Mouse (Mus musculus) testis, adult 10 weeks (tissue): Measurements from ENCODE around the gene Pclaf. TPM values are rescaled to one million over a fixed set of nuclear protein-coding genes. Genes with fewer than 3 reads are reported as not detected.

Experiments
- polyA plus RNA-seq: library from polyadenylated mRNA; stranded (reverse); fragments of 350-450 nt; fragmentation: Illumina TruSeq; extraction: RNeasy Lipid Tissue Mini Kit (QIAGEN cat#74804); gene quantifications from one replicate; pipeline ENCODE4 v1.2.3, GENCODE M21; 2014; ENCODE audit warnings: low read depth, low replicate concordance

The Pclaf gene
- 3.9 TPM for polyA plus RNA-seq

GRCm38 (mm10) chr9:65890143-65890628 lies at the start of gene Pclaf:
Gene Pclaf, plus strand, starts transcription at chr9:65890237.

GRCm38 (mm10) chr9:65908394-65909300 lies 18.6 kb downstream of the Pclaf start, which contains the start of the genes Trip4 and Csnk1g1:
Gene Trip4, minus strand, starts transcription at chr9:65908794.
Gene Csnk1g1, plus strand, starts transcription at chr9:65908924.

Other genes with a start within 250 kb of the Pclaf start
- gene Oaz2, start 222.2 kb upstream of the Pclaf start, polyA plus RNA-seq, result 75.1 TPM
- 11.2 TPM for gene Zfp609, start 62.7 kb upstream of the Pclaf start, polyA plus RNA-seq
- gene Trip4, start 18.6 kb downstream of the Pclaf start, polyA plus RNA-seq, result 55.3 TPM
- 66.4 TPM for gene Csnk1g1, start 18.7 kb downstream of the Pclaf start, polyA plus RNA-seq
- gene Ppib, start 170.0 kb downstream of the Pclaf start, polyA plus RNA-seq, result 35.5 TPM
- gene Snx22, start 179.5 kb downstream of the Pclaf start, polyA plus RNA-seq, result not detected
- gene Snx1, start 236.3 kb downstream of the Pclaf start, polyA plus RNA-seq, result 410 TPM
- 53.5 TPM for gene Ciao2a, start 236.4 kb downstream of the Pclaf start, polyA plus RNA-seq